Mouse (Mus musculus): ENCODE data around the gene 1700028P14Rik. TPM values are rescaled to one million over a fixed set of nuclear protein-coding genes. Genes with fewer than 3 reads are reported as not detected.

The 1700028P14Rik gene
- total and polyA plus RNA-seq, 3 experiments, result not detected

GRCm38 (mm10) chr19:23553450-23553849 lies 99.2 kb downstream of the 1700028P14Rik start:
- no peak overlapping the region for H3K27ac ChIP-seq (ENCODE audit: control insufficient read depth, low read depth, low read length)
- no peak overlapping the region for H3K9ac ChIP-seq (ENCODE audit: control insufficient read depth, low read depth, low read length, poor library complexity, severe bottlenecking)
- no peaks in the 10 kb centered on the region for H3K36me3 ChIP-seq (ENCODE audit: control insufficient read depth in 1 of 2, insufficient read depth in 2 of 2, low read length in 2 of 2)
- H3K4me1 ChIP-seq (ENCODE audit: control insufficient read depth in 1 of 2, insufficient read depth in 2 of 2, low read length in 2 of 2), result no peaks in the 10 kb centered on the region
- H3K9me3 ChIP-seq (replicated peaks; ENCODE audit: insufficient read depth, low read length), result no peaks in the 10 kb centered on the region
- DNase-seq (ENCODE audit: low read depth, low spot score), result no peak
- no peaks in the 10 kb centered on the region for H3K79me2 ChIP-seq (ENCODE audit: control insufficient read depth, insufficient read depth, low read length, poor library complexity)
- no peak for TF ChIP-seq NELFE (IDR thresholded peaks at IDR 0.05; ENCODE audit: low read depth, low read length)
- no peak for TF ChIP-seq POLR2AphosphoS5 (IDR thresholded peaks at IDR 0.05; ENCODE audit: borderline replicate concordance, low read depth, low read length)
- TF ChIP-seq MAX (IDR thresholded peaks at IDR 0.05; ENCODE audit: low read length), result no peak
- TF ChIP-seq TBP (IDR thresholded peaks at IDR 0.05; ENCODE audit: low read depth, low read length), result no peak
- no peak for TF ChIP-seq E2F4 (IDR thresholded peaks at IDR 0.05; ENCODE audit: borderline replicate concordance, low read depth, low read length)
- TF ChIP-seq GATA1 (IDR thresholded peaks at IDR 0.05; ENCODE audit: low read depth, low read length), result no peak
- TF ChIP-seq MYB (IDR thresholded peaks at IDR 0.05; ENCODE audit: low read depth, low read length), result no peak
- TF ChIP-seq RCOR1 (IDR thresholded peaks at IDR 0.05; ENCODE audit: low read depth, low read length), result no peak
- TF ChIP-seq MXI1 (IDR thresholded peaks at IDR 0.05; ENCODE audit: low read depth, low read length), result no peak
- TF ChIP-seq HCFC1 (IDR thresholded peaks at IDR 0.05; ENCODE audit: low read depth, low read length), result no peak
- TF ChIP-seq USF2 (IDR thresholded peaks at IDR 0.05; ENCODE audit: borderline replicate concordance in 1 of 2, insufficient read depth in 1 of 2, low read depth in 1 of 2, low read length in 2 of 2), result no peak
- no peak for TF ChIP-seq POLR2A (IDR thresholded peaks at IDR 0.05; ENCODE audit: control insufficient read depth in 1 of 2, insufficient read depth in 1 of 2, low read depth in 1 of 2, low read length in 2 of 2, poor library complexity in 1 of 2)
- no peak for TF ChIP-seq EP300 (IDR thresholded peaks at IDR 0.05; ENCODE audit: low read depth in 1 of 2, low read length in 2 of 2)
- no peak for TF ChIP-seq RAD21 (IDR thresholded peaks at IDR 0.05; ENCODE audit: low read depth, low read length)
- no peak for TF ChIP-seq UBTF (IDR thresholded peaks at IDR 0.05; ENCODE audit: borderline replicate concordance, insufficient read depth, low read depth, low read length)
- TF ChIP-seq ZNF384 (IDR thresholded peaks at IDR 0.05; ENCODE audit: low read depth, low read length), result no peak
- no peak for TF ChIP-seq CHD2 (IDR thresholded peaks at IDR 0.05; ENCODE audit: low read length)
- no peak for TF ChIP-seq TAL1 (IDR thresholded peaks at IDR 0.05; ENCODE audit: low read length)
- TF ChIP-seq MEF2A (IDR thresholded peaks at IDR 0.05; ENCODE audit: extremely low read depth, insufficient replicate concordance, low read depth, low read length, poor library complexity, severe bottlenecking), result no peak
- TF ChIP-seq ZC3H11A (IDR thresholded peaks at IDR 0.05; ENCODE audit: low read depth, low read length), result no peak
- no peaks in the 10 kb centered on the region for H3K27me3 ChIP-seq (ENCODE audit: control insufficient read depth in 1 of 2, insufficient read depth in 2 of 2, low read length in 2 of 2)
- H3K4me3 ChIP-seq (ENCODE audit: control insufficient read depth in 1 of 2, insufficient read depth in 1 of 2, low read depth in 2 of 2, low read length in 2 of 2), result no peak overlapping the region

GRCm38 (mm10) chr19:23545604-23546003 lies 107.0 kb downstream of the 1700028P14Rik start:
- Histone ChIP-seq H3K4me1 (ENCODE audit: control insufficient read depth in 1 of 2, insufficient read depth in 2 of 2, low read length in 2 of 2) (no peaks in the 10 kb centered on the region), H3K9me3 (replicated peaks; ENCODE audit: insufficient read depth, low read length) (no peaks in the 10 kb centered on the region), H3K36me3 (ENCODE audit: control insufficient read depth in 1 of 2, insufficient read depth in 2 of 2, low read length in 2 of 2) (no peaks in the 10 kb centered on the region), H3K79me2 (ENCODE audit: control insufficient read depth, insufficient read depth, low read length, poor library complexity) (no peaks in the 10 kb centered on the region), H3K9ac (ENCODE audit: control insufficient read depth, low read depth, low read length, poor library complexity, severe bottlenecking) (no peak overlapping the region), H3K4me3 (ENCODE audit: control insufficient read depth in 1 of 2, insufficient read depth in 1 of 2, low read depth in 2 of 2, low read length in 2 of 2) (no peak overlapping the region), H3K27me3 (ENCODE audit: control insufficient read depth in 1 of 2, insufficient read depth in 2 of 2, low read length in 2 of 2) (no peaks in the 10 kb centered on the region), H3K27ac (ENCODE audit: control insufficient read depth, low read depth, low read length) (no peak overlapping the region)
- no peak for TF ChIP-seq MYB (IDR thresholded peaks at IDR 0.05; ENCODE audit: low read depth, low read length)
- TF ChIP-seq TCF12 (IDR thresholded peaks at IDR 0.05; ENCODE audit: low read depth, low read length), result no peak
- TF ChIP-seq ZC3H11A (IDR thresholded peaks at IDR 0.05; ENCODE audit: low read depth, low read length), result no peak
- no peak for TF ChIP-seq ETS1 (IDR thresholded peaks at IDR 0.05; ENCODE audit: low read depth, low read length)
- TF ChIP-seq KAT2A (conservative IDR thresholded peaks at IDR 0.05; ENCODE audit: low read depth, low read length), result no peak
- peak; percentile 1 for DNase-seq (ENCODE audit: low read depth, low spot score)

All from MEL (cell line).